ENCODE assay signal across 29 mouse cellular contexts in the genomic region with DNA sequence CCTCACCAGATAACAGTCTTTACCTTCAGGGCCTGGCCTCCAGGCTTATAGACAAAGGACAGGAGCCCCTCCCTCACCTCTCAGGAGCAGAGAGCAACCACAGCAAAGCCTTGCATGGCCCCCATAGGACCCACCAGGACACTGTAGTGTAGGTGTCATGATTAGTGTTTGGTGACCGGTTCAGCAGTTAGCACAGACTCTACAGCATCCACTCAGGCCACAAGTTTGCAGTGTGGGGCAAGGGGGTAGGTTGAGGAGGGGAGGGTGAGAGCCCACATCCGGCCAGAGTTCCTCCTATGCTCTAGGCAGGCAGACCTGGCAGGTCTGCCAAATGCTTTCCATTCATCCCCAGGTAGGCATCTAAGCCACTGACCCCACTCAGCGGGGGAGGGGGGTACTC. TPM values are rescaled to one million over a fixed set of nuclear protein-coding genes. Genes with fewer than 3 reads are reported as not detected.
"Had no signal": no experiment of that assay in that cellular context is flagged by ENCODE, and none has a peak within 500 bp of the region (broad histone marks: within the 10 kb centered on the region; RNA-seq: fewer than 3 reads in every experiment).

No protein-coding gene starts in this region.

- H3K36me3 ChIP-seq: liver, embryonic 15.5 days; midbrain, embryonic 10.5 days; midbrain, embryonic 13.5 days; neural tube, embryonic 13.5 days had no signal

- H3K4me1 ChIP-seq: liver, embryonic 15.5 days; midbrain, embryonic 10.5 days; midbrain, embryonic 13.5 days; neural tube, embryonic 13.5 days had no signal

- DNase-seq: kidney, adult 18-20 months; kidney, adult 9 months; kidney, postnatal 14 days; layer of hippocampus, adult 9-11 months; lung, adult 2 months; thymus, adult 18-20 months; thymus, postnatal 36 days had no signal

- H3K27me3 ChIP-seq: liver, embryonic 15.5 days; midbrain, embryonic 13.5 days; neural tube, embryonic 13.5 days had no signal

- ATAC-seq: intestine, embryonic 16.5 days; lung, postnatal 0 days; midbrain, embryonic 13.5 days; midbrain, embryonic 16.5 days had no signal

- H3K27ac ChIP-seq: layer of hippocampus, adult 2 months; liver, embryonic 15.5 days; midbrain, embryonic 10.5 days; midbrain, embryonic 13.5 days; neural tube, embryonic 13.5 days had no signal

- H3K4me3 ChIP-seq: layer of hippocampus, adult 2 months; liver, embryonic 15.5 days; megakaryocyte, embryonic 14.5 days; midbrain, embryonic 10.5 days; midbrain, embryonic 13.5 days; myocyte; neural tube, embryonic 13.5 days had no signal

- H3K9me3 ChIP-seq: liver, embryonic 15.5 days; megakaryocyte, embryonic 14.5 days; midbrain, embryonic 10.5 days; midbrain, embryonic 13.5 days; neural tube, embryonic 13.5 days had no signal

- H3K9ac ChIP-seq: liver, embryonic 15.5 days; midbrain, embryonic 13.5 days; neural tube, embryonic 13.5 days had no signal

- H3K4me2 ChIP-seq: liver, embryonic 15.5 days; midbrain, embryonic 13.5 days; neural tube, embryonic 13.5 days had no signal

RNA-seq across cellular contexts. Expression of a gene that starts 10.4 kb away (rescaled TPM):
- total RNA-seq: layer of hippocampus, adult 2 months; layer of hippocampus, postnatal 25 days; left cerebral cortex, adult 18-20 months; left cerebral cortex, postnatal 25 days; monocyte, adult 5-6 weeks; neutrophil, adult 5-6 weeks had no signal
- polyA plus RNA-seq: intestine, embryonic 16.5 days; kidney, embryonic 16.5 days; large intestine, adult 2 months; limb, embryonic 11.5 days; limb, embryonic 14.5 days; liver, embryonic 15.5 days; lung, postnatal 0 days; midbrain, embryonic 10.5 days; midbrain, embryonic 13.5 days; midbrain, embryonic 16.5 days; myocyte; neural tube, embryonic 13.5 days; spleen, adult 2 months; urinary bladder, adult 2 months had no signal

RNA-seq across cellular contexts. Expression of a gene that starts 37.6 kb away (rescaled TPM):
- total RNA-seq: layer of hippocampus, adult 2 months; layer of hippocampus, postnatal 25 days; left cerebral cortex, adult 18-20 months; left cerebral cortex, postnatal 25 days; monocyte, adult 5-6 weeks; neutrophil, adult 5-6 weeks had no signal
- polyA plus RNA-seq: intestine, embryonic 16.5 days; kidney, embryonic 16.5 days; large intestine, adult 2 months; limb, embryonic 11.5 days; limb, embryonic 14.5 days; liver, embryonic 15.5 days; lung, adult 2 months; lung, postnatal 0 days; midbrain, embryonic 10.5 days; midbrain, embryonic 13.5 days; midbrain, embryonic 16.5 days; myocyte; neural tube, embryonic 13.5 days; small intestine, adult 2 months; spleen, adult 2 months; urinary bladder, adult 2 months had no signal

RNA-seq across cellular contexts. Expression of a gene that starts 45.6 kb away (rescaled TPM):
- total RNA-seq: layer of hippocampus, adult 2 months; layer of hippocampus, postnatal 25 days; left cerebral cortex, adult 18-20 months; left cerebral cortex, postnatal 25 days; monocyte, adult 5-6 weeks; neutrophil, adult 5-6 weeks had no signal
- polyA plus RNA-seq: intestine, embryonic 16.5 days; kidney, embryonic 16.5 days; large intestine, adult 2 months; limb, embryonic 11.5 days; limb, embryonic 14.5 days; lung, postnatal 0 days; midbrain, embryonic 10.5 days; midbrain, embryonic 13.5 days; midbrain, embryonic 16.5 days; myocyte; neural tube, embryonic 13.5 days; spleen, adult 2 months; urinary bladder, adult 2 months had no signal
